Mouse (Mus musculus) ovary, adult 10 weeks (tissue): ENCODE results near the gene Tmf1. TPM values are rescaled to one million over a fixed set of nuclear protein-coding genes. Genes with fewer than 3 reads are reported as not detected.

ENCODE experiments used
- polyA plus RNA-seq: library from polyadenylated mRNA; stranded (reverse); fragments of 350-450 nt; fragmentation: Illumina TruSeq; extraction: RNeasy Lipid Tissue Mini Kit (QIAGEN cat#74804); gene quantifications from one replicate; pipeline ENCODE4 v1.2.3, GENCODE M21; 2014

Gene Tmf1
- polyA plus RNA-seq, result 52.0 TPM

GRCm38 (mm10) chr6:97178491-97179366 is at the start of gene Tmf1:
Gene Tmf1, minus strand, starts transcription at chr6:97179122.

GRCm38 (mm10) chr6:97210191-97210961 is 31.5 kb upstream of the Tmf1 start, which contains the start of gene Arl6ip5:
Gene Arl6ip5, plus strand, starts transcription at chr6:97210689.

GRCm38 (mm10) chr6:97205439-97205885 is 26.5 kb upstream of the Tmf1 start, which contains the start of gene Uba3:
Gene Uba3, minus strand, starts transcription at chr6:97205647.

GRCm38 (mm10) chr6:97148383-97149251 is 30.3 kb downstream of the Tmf1 start, which contains the start of gene Eogt:
Gene Eogt, minus strand, starts transcription at chr6:97149182.

Other genes with a start within 250 kb of the Tmf1 start
- gene Fam19a4, start 118.7 kb downstream of the Tmf1 start, polyA plus RNA-seq, result 3.9 TPM
- 23.5 TPM for gene Eogt, start 29.9 kb downstream of the Tmf1 start, polyA plus RNA-seq
- gene Uba3, start 26.5 kb upstream of the Tmf1 start, polyA plus RNA-seq, result 204 TPM
- gene Arl6ip5, start 31.6 kb upstream of the Tmf1 start, polyA plus RNA-seq, result 105 TPM
- 0.20 TPM for gene Lmod3, start 73.6 kb upstream of the Tmf1 start, polyA plus RNA-seq